Mouse (Mus musculus) C2C12 (cell line): Measurements from ENCODE around the gene Cryba4.

Experiments
- CTCF ChIP-seq: IDR thresholded peaks from one replicate; pipeline ENCODE4 v1.5.1; 2011; ENCODE audit not compliant: control insufficient read depth, insufficient read depth, insufficient read length
- FOSL1 ChIP-seq: IDR thresholded peaks from one replicate; pipeline ENCODE4 v1.8.0; 2011; ENCODE audit warnings: mild to moderate bottlenecking, low read length; ENCODE audit not compliant: poor library complexity, insufficient read depth, severe bottlenecking
- MAX ChIP-seq: IDR thresholded peaks from one replicate; pipeline ENCODE4 v1.6.1; 2011; ENCODE audit warnings: mild to moderate bottlenecking, control low read depth
- MYOD1 ChIP-seq: IDR thresholded peaks from one replicate; pipeline ENCODE4 v1.6.1; 2011; ENCODE audit warnings: low read depth; ENCODE audit not compliant: control insufficient read depth, insufficient read length
- USF1 ChIP-seq: IDR thresholded peaks from one replicate; pipeline ENCODE4 v1.6.1; 2011; ENCODE audit warnings: low read depth, mild to moderate bottlenecking, control low read depth, moderate library complexity

DNA sequence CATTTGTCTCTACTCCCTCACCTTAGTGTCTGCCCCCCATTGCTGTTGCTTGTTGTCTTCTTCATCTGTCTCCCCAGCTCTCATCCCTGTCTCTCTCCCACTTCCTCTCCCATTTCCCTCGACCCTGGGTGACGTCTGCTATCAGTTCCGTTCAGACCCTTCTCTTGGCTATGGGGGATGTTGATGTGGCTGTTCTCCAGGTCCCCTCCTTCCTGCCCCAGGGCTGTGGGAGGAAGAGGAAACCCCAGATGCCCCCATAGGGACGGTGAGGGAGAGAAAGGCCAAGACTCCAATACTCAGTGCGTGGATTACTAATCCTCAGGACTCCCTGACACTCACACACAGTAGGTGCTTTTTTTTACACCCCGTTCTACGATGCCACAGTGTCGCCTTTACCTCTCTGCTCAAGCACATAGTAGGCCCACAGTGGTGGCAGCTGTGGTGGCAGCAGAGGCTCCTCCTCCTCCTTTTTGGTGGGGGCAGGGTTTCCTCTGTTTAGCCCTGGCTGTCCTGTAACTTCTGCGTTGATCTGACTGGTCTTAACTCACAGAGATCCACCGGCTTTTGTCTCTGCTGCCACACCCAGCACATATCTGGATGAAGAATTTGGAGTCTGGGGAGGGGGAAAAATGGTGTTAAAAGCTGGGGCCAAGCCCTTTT is 31.4 kb upstream of the Cryba4 start:
- TF ChIP-seq MYOD1 = no peak
- TF ChIP-seq CTCF = no peak
- no peak for TF ChIP-seq MAX
- TF ChIP-seq USF1 = no peak
- no peak for TF ChIP-seq FOSL1
